Mouse (Mus musculus): ENCODE data around the gene Hnrnpul2. TPM values are rescaled to one million over a fixed set of nuclear protein-coding genes. Genes with fewer than 3 reads are reported as not detected.

Gene Hnrnpul2
- 78.5 and 85.1 TPM in 2 replicates for polyA plus RNA-seq (2012; rRNA removed)

GRCm38 (mm10) chr19:8819596-8820423 is at the start of gene Hnrnpul2:
Gene Hnrnpul2, plus strand, starts transcription at chr19:8820010.
- peak within 1 kb of the TSS; percentile 97 for H3K27ac ChIP-seq (ENCODE audit: insufficient read depth, low read length)
- H3K4me3 ChIP-seq (ENCODE audit: insufficient read depth, low read length): peak within 1 kb of the TSS; percentile 68
- H3K4me1 ChIP-seq (ENCODE audit: control insufficient read depth, insufficient read depth, low read length): peaks cover 3% of the 10 kb centered on the region; the same call in 1 of the 2 replicates
- peak; percentile 94 for TF ChIP-seq POLR2A (IDR thresholded peaks at IDR 0.05; ENCODE audit: extremely low read depth, insufficient read depth, low read length)
- no peak for TF ChIP-seq CTCF (IDR thresholded peaks at IDR 0.05; ENCODE audit: extremely low read depth, insufficient read depth, low read length)

- Histone ChIP-seq H3K4me3 (ENCODE audit: insufficient read depth, low read length) (peak within 1 kb of the TSS; percentile 70), H3K4me1 (ENCODE audit: control insufficient read depth, insufficient read depth, low read length) (peaks cover 6% of the 10 kb centered on the region; the same call in 1 of the 2 replicates), H3K27ac (ENCODE audit: insufficient read depth, low read length) (peak within 1 kb of the TSS; percentile 70)
- TF ChIP-seq POLR2A (IDR thresholded peaks at IDR 0.05; ENCODE audit: extremely low read depth, insufficient read depth, low read length) (peak; percentile 88), CTCF (IDR thresholded peaks at IDR 0.05; ENCODE audit: extremely low read depth, insufficient read depth, low read length) (no peak)
Observed at GRCm38 (mm10) chr19:8770567-8771270, 49.1 kb upstream of the Hnrnpul2 start, which contains the start of gene Tmem223. Gene Tmem223, plus strand, starts transcription at chr19:8770996.

GRCm38 (mm10) chr19:8772996-8773395 is 46.8 kb upstream of the Hnrnpul2 start:
- peak overlapping the region; percentile 84; the same call in 1 of the 2 replicates for H3K4me3 ChIP-seq (ENCODE audit: insufficient read depth, low read length)
- no peak overlapping the region for H3K27ac ChIP-seq (ENCODE audit: insufficient read depth, low read length)
- TF ChIP-seq POLR2A (IDR thresholded peaks at IDR 0.05; ENCODE audit: extremely low read depth, insufficient read depth, low read length) (no peak), CTCF (IDR thresholded peaks at IDR 0.05; ENCODE audit: extremely low read depth, insufficient read depth, low read length) (no peak)

GRCm38 (mm10) chr19:8773409-8773808 is 46.4 kb upstream of the Hnrnpul2 start:
- TF ChIP-seq CTCF (IDR thresholded peaks at IDR 0.05; ENCODE audit: extremely low read depth, insufficient read depth, low read length): no peak
- TF ChIP-seq POLR2A (IDR thresholded peaks at IDR 0.05; ENCODE audit: extremely low read depth, insufficient read depth, low read length): no peak
- Histone ChIP-seq H3K4me1 (ENCODE audit: control insufficient read depth, insufficient read depth, low read length) (peaks cover 6% of the 10 kb centered on the region; the same call in 1 of the 2 replicates), H3K4me3 (ENCODE audit: insufficient read depth, low read length) (peak overlapping the region; percentile 84; the same call in 1 of the 2 replicates), H3K27ac (ENCODE audit: insufficient read depth, low read length) (no peak overlapping the region)

More at GRCm38 (mm10) chr19:8772996-8773395, 46.8 kb upstream of the Hnrnpul2 start:
- H3K4me1 ChIP-seq (ENCODE audit: control insufficient read depth, insufficient read depth, low read length): peaks cover 6% of the 10 kb centered on the region; the same call in 1 of the 2 replicates

- TF ChIP-seq CTCF (IDR thresholded peaks at IDR 0.05; ENCODE audit: extremely low read depth, insufficient read depth, low read length) (no peak), POLR2A (IDR thresholded peaks at IDR 0.05; ENCODE audit: extremely low read depth, insufficient read depth, low read length) (peak; percentile 95)
- H3K4me3 ChIP-seq (ENCODE audit: insufficient read depth, low read length): peak within 1 kb of the TSS; percentile 84
Observed at GRCm38 (mm10) chr19:8774086-8774835, 45.5 kb upstream of the Hnrnpul2 start, which contains the start of gene Tmem179b. Gene Tmem179b, minus strand, starts transcription at chr19:8774467.

GRCm38 (mm10) chr19:8774951-8775421 is 44.8 kb upstream of the Hnrnpul2 start:
- peak overlapping the region; percentile 84 for H3K4me3 ChIP-seq (ENCODE audit: insufficient read depth, low read length)
- H3K27ac ChIP-seq (ENCODE audit: insufficient read depth, low read length): peak overlapping the region; percentile 99

More at GRCm38 (mm10) chr19:8774086-8774835, 45.5 kb upstream of the Hnrnpul2 start, which contains the start of gene Tmem179b:
- Histone ChIP-seq H3K4me1 (ENCODE audit: control insufficient read depth, insufficient read depth, low read length) (peaks cover 6% of the 10 kb centered on the region; the same call in 1 of the 2 replicates), H3K27ac (ENCODE audit: insufficient read depth, low read length) (peak within 1 kb of the TSS; percentile 99)

GRCm38 (mm10) chr19:8786008-8786781 is 33.6 kb upstream of the Hnrnpul2 start, which contains the start of gene Taf6l:
Gene Taf6l, minus strand, starts transcription at chr19:8786417.
- TF ChIP-seq POLR2A (IDR thresholded peaks at IDR 0.05; ENCODE audit: extremely low read depth, insufficient read depth, low read length) (no peak), CTCF (IDR thresholded peaks at IDR 0.05; ENCODE audit: extremely low read depth, insufficient read depth, low read length) (0 out of 2 replicates have a peak, but pooled peaks have one; percentile 9)
- Histone ChIP-seq H3K4me3 (ENCODE audit: insufficient read depth, low read length) (peak within 1 kb of the TSS; percentile 49), H3K27ac (ENCODE audit: insufficient read depth, low read length) (no peak within 1 kb of the TSS), H3K4me1 (ENCODE audit: control insufficient read depth, insufficient read depth, low read length) (peaks cover 6% of the 10 kb centered on the region; the same call in 1 of the 2 replicates)

More at GRCm38 (mm10) chr19:8774951-8775421, 44.8 kb upstream of the Hnrnpul2 start:
- TF ChIP-seq POLR2A (IDR thresholded peaks at IDR 0.05; ENCODE audit: extremely low read depth, insufficient read depth, low read length) (no peak), CTCF (IDR thresholded peaks at IDR 0.05; ENCODE audit: extremely low read depth, insufficient read depth, low read length) (no peak)
- peaks cover 6% of the 10 kb centered on the region; the same call in 1 of the 2 replicates for H3K4me1 ChIP-seq (ENCODE audit: control insufficient read depth, insufficient read depth, low read length)

- H3K27ac ChIP-seq (ENCODE audit: insufficient read depth, low read length): peak overlapping the region; percentile 32
- no peak for TF ChIP-seq CTCF (IDR thresholded peaks at IDR 0.05; ENCODE audit: extremely low read depth, insufficient read depth, low read length)
- TF ChIP-seq POLR2A (IDR thresholded peaks at IDR 0.05; ENCODE audit: extremely low read depth, insufficient read depth, low read length): no peak
- H3K4me3 ChIP-seq (ENCODE audit: insufficient read depth, low read length): no peak overlapping the region
- H3K4me1 ChIP-seq (ENCODE audit: control insufficient read depth, insufficient read depth, low read length): peaks cover 6% of the 10 kb centered on the region; the same call in 1 of the 2 replicates
Observed at GRCm38 (mm10) chr19:8788521-8788920, 31.3 kb upstream of the Hnrnpul2 start.

Data from cortical plate, adult 2 months (tissue).